Mouse (Mus musculus) 416B (cell line): ENCODE results near the gene Wdfy3.
"Not testable (repeated sequence)": the region's sequence is repeated elsewhere in the genome, so short reads cannot be mapped to it uniquely, and the experiment has no call there.

Experiments used
- DNase-seq: peaks from one replicate; pipeline ENCODE4 v3.0.0; 2011; ENCODE audit warnings: low read depth

Gene Wdfy3

GRCm38 (mm10) chr5:101885039-101885438 lies 184.7 kb downstream of the Wdfy3 start:
- no peak for DNase-seq

DNA sequence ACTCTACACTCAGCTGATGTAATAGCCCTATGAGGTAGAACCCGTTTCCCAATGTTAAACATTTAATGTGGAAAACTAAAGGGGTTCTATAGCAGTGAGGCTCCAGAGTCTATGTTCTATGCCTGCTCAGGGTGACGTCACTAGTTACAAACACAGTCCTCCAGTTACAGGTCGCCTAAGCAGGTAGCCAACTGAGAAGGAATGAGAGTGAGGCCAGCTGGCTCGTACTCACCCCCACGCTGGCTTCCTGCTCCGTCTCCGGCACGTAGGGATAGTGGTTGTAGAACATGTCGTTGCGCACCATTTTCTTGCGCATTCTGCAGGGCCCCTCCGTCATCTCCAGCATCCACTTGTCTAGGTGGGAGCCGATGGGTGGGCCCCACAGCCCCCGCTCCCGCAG lies 187.5 kb downstream of the Wdfy3 start:
- no peak for DNase-seq

DNA sequence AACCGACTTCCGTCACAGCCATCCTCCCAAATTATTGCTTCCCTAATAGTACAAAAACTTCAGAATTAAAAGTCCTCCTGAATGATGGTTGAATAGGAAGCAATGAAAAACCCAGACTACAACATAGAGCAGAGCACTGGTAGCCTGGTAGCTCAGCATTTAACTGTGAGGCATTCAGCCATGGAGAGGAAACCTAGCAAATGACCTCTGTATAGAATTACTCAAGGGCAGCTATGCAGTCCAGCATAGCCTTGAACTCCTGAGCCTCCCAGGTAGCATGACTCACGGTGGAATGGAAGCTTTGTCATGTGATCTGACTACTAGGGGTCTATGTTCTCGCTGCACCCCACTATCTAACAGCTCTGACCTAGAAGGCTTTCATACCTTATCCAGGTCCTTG lies 189.8 kb downstream of the Wdfy3 start:
- DNase-seq, result no peak

GRCm38 (mm10) chr5:101878403-101878802 lies 191.3 kb downstream of the Wdfy3 start:
- DNase-seq, result no peak

DNA sequence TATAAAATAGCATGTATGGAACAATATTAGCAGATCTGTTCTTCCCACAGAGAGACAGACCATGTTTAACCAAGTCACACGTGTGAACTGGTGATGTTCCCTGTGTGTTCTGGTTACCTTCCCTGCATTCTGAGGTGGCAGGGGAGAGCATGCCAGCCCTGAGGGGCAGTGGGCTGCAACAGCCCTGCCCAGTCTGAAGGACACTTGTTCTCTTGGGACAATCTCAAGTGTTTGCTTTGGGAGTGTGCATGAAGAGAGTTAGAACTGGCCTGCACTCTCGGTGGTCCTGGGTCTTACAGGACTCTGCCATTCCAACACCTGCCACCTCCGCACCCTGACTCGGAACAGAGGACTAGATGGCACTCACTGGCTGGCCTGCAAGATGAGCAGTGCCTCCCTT lies 193.5 kb downstream of the Wdfy3 start:
- DNase-seq, result no peak

DNA sequence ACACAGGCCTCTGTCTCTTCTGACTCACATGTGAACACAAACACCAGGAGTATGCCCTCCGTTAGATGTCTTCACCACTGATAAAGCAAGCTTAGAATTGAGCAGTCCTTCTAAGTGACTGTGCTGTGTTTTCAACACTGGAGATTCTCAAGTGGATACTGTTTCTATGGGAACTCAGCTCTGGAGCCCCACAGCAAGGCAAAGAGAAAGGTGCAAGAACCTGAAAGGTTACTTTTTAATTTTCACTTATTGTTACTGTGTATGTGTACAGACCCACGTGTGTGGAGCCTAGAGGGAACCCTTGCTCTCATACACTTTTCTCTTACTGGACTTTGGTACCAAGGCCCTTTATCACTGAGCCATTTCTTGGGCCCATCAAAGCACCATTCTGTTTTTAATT lies 203.0 kb downstream of the Wdfy3 start:
- no peak for DNase-seq

GRCm38 (mm10) chr5:101863946-101864345 lies 205.8 kb downstream of the Wdfy3 start:
- DNase-seq, result peak; percentile 87

DNA sequence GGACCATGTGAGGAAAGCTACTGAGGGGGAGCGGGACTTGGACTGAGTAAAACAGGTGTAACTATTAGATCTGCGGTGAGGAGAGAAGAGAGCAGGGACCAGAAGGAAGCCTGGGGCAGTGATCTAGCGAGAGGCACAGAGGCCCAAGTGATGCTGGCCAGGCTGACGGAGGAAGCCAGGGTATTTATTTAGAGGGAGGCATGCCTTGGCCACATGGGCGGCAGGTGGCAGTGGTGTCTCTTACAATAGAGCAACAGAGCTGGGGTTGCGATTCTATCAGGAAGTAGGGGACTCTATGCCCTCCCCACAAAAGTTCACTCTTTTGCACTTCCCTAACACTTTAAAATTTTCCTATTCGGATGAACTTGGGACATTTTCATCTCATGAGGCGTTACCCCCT lies 207.1 kb downstream of the Wdfy3 start:
- DNase-seq, result no peak

GRCm38 (mm10) chr5:101861786-101862571 lies 207.7 kb downstream of the Wdfy3 start:
- no peak for DNase-seq

DNA sequence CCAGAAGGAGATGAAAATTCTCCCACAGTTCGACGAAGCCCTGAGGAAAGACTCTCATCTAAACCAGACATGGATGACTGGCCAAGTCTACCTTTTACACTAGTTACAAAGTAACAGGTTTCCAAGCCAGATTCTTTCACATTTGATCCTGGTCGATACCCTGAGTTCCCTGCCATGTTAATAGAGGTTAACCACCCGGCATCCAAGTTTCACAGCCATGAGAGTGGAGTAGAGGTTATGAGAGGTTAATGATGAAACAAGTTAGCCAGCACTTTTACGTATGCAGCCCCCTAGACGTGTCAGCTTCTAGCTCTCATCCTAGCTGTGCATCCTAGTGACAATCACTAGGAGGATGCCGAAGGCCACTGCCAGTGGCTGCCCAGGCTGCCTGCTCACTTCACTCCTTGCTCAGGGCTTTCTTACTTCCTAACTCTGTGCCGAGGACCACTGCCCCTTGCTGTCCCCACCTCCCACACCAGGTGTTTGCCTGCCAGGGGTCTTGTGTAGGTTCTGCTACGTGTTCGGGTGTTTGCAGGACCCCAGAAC lies 210.8 kb downstream of the Wdfy3 start:
- DNase-seq, result no peak

DNA sequence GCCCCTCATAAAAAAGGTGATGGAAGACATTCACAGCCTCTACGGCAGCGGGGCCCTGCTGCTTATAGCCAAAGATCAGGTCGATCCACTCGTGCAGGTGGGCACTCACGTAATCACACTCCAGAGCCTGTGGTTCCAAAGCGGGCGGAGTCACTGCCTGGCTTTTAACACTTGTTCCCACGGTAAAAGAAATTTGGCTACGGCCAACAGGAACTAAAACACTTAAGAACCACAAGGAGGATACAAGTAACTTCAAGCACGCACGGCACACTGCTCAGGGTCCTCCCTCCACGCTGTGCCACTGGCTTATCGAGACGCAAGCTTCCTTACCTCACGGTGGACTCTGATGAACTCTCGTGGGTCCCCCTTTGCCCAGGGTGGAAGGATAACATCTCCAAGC lies 214.2 kb downstream of the Wdfy3 start:
- no peak for DNase-seq

DNA sequence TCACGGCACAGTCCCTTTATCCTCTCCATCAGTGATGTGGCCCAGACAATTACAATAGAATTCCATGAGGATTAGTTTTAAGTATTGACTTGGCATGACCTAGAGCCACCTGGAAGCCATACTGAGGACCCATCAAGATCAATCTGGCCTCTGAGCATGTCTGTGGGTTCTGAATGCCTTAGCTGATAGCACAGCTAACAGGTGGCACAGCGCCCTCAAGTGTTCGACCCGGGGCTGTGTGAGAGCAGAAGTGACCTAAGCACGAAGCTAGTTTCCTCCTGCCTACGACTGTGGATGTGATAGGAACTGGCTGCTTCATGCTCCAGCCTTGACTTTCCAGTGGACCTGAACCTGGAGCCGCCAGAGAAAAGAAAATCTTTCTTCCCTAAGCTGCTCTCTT lies 215.1 kb downstream of the Wdfy3 start:
- peak; percentile 22 for DNase-seq

GRCm38 (mm10) chr5:101854100-101854499 lies 215.6 kb downstream of the Wdfy3 start:
- no peak for DNase-seq

DNA sequence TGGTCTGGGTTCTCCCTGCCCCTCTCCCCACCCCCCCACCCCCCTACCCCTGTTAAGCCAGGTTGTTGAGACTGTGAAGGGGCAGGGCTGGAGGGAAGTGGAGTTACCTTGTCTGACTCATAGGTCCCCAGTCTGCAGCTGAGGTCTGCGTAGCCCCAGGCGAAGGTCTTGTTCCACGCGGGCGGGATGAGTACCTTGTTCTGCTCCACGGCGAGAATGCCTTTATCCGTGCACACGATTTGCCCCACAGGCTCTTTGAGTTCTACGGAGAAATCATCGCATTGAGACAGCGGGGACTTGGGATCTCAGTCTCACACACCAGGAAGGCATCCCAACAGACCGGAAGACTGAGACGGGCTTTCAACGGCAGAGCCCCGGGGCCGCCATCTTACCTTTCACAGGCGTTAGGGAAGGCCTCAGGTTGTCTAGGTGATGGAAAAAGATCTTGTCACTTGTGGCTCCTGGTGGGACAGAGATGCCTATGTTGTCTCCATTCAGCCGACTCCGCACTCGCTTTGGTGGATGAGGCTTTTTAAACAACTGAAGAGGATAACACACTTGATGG lies 217.5 kb downstream of the Wdfy3 start:
- DNase-seq, result no peak

DNA sequence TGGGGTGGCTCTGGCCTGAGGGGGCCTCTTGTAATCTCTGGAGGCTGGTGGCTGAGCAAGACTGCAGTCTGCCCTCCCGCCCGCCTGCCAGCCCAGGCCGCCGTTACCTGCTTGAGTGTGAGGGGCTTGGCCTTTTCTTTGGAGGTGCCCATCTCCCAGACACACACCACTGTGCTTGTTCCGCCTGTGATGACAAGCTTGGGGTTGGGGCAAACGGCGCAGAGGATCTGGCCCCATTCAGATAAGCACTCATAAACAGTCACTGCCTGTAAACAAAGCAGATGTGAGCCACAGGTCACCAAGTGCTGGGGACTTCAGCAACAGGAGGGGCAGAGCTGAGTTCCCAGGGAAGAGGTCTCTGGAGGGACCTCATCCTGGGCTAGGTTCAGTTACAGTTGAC lies 218.6 kb downstream of the Wdfy3 start:
- DNase-seq, result no peak

GRCm38 (mm10) chr5:101847762-101848161 lies 222.0 kb downstream of the Wdfy3 start:
- no peak for DNase-seq

DNA sequence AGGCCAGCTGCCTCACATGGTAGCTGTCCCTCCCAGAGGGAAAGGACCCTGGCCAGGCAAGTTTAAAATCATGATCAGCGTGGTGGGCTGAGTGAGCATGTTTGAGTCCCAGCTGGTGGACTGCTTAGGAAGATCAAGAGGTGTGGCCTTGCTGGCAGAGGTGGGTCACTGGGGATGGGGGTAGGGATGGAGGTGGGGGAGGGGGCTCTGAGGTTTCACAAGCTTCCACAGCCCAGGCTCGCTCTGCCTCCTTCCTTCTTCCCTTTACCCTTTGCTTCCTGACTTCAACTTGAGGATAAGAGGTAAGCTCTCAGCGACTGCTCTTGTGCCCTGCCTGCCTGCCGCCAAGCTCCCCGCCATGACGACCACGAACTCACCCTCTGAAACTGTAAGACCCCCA lies 222.4 kb downstream of the Wdfy3 start:
- DNase-seq, result no peak

DNA sequence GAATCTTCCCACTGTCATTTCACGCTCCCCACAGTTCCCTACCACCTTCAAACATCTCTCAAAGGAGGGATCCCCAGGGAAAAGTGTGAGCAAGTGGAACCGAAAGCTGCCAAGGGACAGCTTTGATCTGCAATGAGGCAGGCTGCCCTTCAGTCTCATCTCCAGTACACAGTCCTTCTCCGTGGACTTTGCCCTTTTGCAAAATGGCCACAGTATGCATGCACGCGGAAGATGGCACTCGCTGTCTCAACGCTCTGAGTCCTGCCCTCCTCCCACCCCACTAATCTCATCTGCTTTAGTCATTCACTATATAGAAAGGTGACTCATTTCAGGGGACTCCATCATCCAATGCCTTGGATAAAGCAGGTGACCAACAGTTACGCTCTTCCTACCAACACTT lies 223.8 kb downstream of the Wdfy3 start:
- DNase-seq, result no peak

- no peak for DNase-seq
These were observed 224.7 kb downstream of the Wdfy3 start for GRCm38 (mm10) chr5:101845011-101845410.

GRCm38 (mm10) chr5:101840476-101840875 lies 229.2 kb downstream of the Wdfy3 start:
- no peak for DNase-seq

GRCm38 (mm10) chr5:101837605-101838004 lies 232.1 kb downstream of the Wdfy3 start:
- not testable (repeated sequence) for DNase-seq

- no peak for DNase-seq
These were observed 233.5 kb downstream of the Wdfy3 start for GRCm38 (mm10) chr5:101836221-101836620.

DNA sequence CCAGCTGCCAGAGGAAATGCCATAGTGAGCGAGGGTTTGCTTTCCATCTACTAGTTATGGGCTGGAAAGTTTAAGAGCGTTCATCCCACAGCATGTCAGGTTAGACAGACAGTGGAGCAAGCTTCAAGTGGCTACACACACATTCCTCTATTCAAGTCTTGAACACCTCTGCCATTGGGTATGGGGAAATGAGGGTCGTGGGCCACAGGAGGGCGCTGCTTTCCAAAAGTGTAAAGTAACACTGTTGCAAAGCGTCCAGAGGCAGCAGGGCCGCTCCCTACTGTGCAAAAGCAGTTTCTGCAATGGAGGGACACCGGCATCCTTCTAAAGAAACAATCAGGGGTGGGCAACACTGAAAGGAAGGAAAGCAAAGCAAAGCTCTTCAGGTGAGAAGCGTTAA lies 235.8 kb downstream of the Wdfy3 start:
- peak; percentile 17 for DNase-seq

GRCm38 (mm10) chr5:101832991-101833390 lies 236.7 kb downstream of the Wdfy3 start:
- DNase-seq, result no peak
